Mouse (Mus musculus): ENCODE measurements around the gene Crlf3.
A peak's percentile ranks its signal among the peaks of the same experiment; 100 is the strongest.
"Not testable (repeated sequence)": the region's sequence is repeated elsewhere in the genome, so short reads cannot be mapped to it uniquely, and the experiment has no call there.

Crlf3 gene

DNA sequence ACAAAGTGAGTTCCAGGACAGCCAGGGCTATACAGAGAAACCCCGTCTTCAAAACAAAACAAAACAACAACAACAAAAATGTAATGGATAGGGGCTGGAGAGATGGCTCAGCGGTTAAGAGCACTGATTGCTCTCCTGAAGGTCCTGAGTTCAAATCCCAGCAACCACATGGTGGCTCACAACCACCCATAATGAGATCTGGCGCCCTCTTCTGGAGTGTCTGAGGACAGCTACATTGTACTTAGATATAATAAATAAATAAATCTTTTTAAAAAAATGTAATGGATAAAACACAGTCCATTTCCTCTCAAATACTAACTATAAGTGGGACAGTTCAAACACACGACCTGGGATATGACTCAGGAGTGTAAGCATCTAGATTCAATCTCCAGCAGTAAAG lies 14.4 kb downstream of the Crlf3 start:
- not testable (repeated sequence) for DNase-seq (ENCODE audit: low spot score)

DNA sequence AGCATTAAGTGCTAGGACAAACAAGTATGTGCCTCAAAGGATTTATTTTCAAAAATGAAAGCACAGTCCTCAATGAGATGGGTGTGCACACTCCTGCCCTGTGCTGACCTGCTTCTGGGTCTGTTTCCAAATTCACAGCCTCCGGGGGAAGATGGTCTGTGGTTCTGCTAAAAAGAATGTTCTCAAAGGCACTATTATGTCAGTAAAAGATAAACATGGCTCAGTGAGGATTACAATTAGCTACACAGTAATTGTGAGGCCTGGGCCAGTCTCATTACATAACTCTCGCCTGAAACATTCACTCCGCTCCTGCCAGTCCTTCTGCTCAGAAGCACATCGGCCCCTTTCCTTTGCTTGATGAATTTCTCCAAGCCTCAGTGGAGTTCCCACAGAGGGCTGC lies 18.6 kb downstream of the Crlf3 start:
- DNase-seq (ENCODE audit: low spot score) = peak; percentile 61

DNA sequence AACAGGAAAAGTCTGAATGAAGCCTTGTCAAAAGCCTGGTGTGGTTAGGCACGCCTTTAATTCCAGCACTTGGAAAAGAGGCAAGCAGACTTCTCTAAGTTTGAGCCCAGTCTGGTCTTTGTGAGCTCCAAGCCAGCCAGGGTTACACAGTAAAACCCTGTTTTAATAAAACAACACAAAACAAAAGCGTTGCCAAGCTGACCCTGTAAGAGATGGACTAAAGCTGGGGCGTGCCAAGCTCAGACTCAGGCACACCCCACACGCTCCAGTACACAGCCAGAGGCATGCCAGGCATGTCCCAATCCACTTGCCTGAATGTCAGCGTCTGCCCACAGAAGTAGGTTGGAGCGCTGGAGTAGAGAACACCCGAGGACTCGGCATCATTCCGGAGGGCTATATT lies 24.6 kb downstream of the Crlf3 start:
- peak; percentile 69 for DNase-seq (ENCODE audit: low spot score)

DNA sequence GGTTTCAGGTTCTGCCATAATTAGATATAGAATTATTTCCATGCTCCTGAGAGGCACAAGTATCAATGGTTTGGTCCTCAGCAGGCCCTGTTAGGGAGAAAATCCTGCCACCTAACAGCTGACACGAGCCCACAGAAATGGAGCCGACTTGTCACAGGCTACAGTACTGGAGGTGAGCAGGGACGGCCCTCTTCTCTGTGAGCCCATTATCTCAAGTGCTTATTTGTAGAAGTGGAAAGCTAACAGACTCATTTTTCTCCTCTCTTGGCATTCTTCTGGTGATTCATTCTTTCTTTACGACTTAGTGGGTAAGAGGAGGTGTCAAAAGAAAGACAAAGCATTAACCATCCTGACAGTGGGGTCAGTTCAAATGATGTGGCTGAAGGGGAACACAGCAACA lies 26.1 kb downstream of the Crlf3 start:
- peak; percentile 47 for DNase-seq (ENCODE audit: low spot score)

DNA sequence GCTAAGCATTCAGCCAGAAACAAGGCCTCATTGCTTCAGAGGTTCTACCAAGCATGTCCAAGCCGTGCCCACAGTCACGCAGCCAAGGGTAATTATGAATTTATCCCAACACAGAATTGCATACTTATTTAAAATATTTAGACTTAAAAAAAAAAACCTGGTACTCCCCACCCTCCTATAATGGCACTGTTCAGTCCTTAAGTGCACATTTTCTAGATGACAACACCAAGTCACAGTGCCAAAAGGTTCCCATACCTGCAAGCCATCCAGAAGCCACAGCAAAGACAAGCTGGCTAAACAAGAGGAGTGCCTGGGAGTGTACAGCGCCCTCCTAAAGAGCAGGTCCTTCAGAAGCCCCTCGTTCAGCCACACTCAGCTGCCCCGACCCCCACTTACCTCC lies 27.6 kb downstream of the Crlf3 start:
- DNase-seq (ENCODE audit: low spot score) = peak; percentile 57

DNA sequence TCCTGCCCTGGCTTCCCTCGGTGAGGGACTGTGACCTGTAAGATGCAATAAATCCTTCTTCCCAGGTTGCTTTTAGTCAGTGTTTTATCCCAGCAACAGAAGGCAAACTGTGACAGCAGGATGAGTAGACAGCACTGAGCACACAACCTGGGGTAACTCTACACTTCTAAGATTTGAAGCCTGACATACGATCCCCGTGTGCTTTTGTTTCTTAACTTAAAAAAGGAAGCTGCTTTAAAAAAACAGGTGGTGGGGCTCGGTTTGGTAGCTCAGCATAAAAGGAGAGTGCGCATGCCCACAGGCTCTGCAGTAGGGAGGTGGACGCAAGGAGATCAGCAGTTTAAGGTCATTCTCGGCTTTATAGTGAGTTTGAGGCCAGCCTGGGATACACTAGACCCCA lies 28.3 kb downstream of the Crlf3 start:
- no peak for DNase-seq (ENCODE audit: low spot score)

DNA sequence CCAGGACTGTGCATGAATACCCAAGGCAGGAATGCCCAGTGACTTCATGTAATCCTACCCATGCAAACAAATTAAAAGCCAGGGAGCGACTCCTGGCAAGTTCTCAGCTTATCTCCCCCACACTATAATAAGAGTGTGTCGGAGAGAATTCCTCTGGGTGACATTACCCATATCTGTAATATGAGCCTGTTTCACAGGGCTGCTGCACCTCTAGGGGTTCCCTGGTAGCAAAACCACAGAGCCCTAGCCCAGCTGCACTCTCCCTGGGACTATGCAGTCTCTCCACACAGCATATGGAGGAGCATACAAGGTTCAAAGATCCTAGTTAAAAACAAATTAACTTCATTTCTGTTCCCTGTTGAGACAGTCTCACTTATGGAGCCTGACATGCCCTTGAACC lies 30.7 kb downstream of the Crlf3 start:
- DNase-seq (ENCODE audit: low spot score) = no peak

DNA sequence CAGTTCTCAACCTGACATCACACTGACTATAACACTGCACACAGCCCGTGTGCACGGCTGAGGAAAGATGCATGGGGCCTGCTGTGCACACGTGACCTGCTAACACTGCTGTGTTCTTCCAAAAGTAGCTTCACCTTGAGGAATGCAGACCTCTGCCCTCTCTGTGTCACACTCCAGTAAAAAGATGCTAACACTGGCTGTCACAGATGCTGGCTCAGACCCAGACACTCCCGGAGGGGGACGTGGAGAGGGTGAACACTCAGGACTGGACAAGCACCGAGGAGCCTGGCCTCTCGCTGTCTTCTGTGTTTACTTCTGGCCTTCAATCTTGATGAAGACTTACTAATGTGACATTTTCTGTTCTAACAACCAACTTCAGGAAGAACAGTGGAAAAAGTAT lies 33.9 kb downstream of the Crlf3 start:
- no peak for DNase-seq (ENCODE audit: low spot score)

DNA sequence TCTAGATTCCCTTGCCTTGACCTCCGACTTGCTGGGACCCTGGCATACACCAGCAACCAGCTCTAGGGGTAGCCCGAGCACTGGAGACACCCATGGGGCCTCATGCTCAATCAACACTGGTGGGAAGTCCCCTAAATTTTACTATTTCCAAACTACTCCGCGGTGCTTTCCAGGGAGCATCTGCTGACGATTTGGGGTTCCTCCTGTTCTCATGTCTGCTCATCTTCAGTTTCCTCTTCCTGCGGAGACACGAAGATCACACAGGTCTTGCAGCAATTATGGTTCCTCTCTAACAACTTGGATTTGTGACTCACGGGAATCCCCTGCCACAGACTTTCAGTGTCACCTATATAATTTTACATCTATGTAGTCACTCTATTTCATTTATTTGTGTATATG lies 37.4 kb downstream of the Crlf3 start:
- DNase-seq (ENCODE audit: low spot score) = no peak

DNA sequence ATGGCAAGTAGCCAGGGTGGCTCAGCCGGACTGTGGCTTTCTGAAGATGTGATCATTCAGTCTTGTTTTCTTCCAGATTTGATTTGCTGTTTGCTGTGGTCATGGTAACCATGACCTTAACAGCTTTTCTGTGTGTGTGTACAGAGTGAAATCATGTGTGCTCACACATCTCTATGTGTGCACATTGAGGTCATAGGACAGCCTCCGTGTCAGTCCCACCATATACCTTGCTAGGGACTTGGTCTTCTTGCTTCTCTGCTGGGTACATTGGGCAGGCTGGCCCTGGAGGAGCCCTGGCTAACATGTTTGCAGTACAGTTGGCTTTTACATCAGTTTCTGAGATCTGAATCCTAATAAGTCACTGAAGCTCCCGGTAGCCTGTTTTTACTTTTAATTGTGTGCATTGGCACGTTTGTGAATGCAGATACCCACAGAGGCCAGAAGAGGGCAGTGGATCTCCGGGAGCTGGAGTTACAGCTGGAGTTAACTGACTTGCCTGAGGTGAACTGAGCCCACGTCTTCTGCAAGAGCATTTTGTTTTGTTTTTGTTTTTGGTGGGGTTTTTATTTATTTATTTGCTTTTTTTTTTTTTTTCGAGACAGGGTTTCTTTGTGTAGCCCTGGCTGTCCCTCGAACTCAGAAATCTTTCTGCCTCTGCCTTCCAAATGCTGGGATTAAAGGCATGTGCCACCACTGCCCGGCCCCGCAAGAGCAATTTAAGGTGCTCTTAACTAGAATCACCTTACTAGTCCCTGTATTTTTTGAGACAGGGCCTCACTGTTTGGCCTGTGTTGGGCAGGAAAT lies 38.0 kb downstream of the Crlf3 start:
- peak; percentile 73 for DNase-seq (ENCODE audit: low spot score)

DNA sequence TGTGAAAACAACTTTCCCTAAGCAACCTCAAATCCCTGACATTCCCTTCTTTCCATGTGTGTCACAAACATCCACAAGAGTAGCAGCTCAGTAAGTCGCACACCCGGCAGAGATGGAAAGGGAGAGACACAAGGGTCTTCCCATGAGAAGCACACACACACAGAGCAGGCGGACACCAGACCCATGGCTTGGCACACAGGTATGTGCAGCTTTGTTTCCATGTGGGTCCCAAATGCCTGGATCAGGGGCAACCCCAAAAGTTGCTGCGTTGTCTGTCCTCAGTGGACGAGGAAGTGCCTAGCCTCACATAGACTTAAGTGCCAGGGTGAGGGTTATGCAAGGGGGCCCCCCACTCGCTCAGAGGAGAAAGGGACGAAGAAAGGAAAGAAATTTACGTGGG lies 43.3 kb downstream of the Crlf3 start:
- no peak for DNase-seq (ENCODE audit: low spot score)

DNA sequence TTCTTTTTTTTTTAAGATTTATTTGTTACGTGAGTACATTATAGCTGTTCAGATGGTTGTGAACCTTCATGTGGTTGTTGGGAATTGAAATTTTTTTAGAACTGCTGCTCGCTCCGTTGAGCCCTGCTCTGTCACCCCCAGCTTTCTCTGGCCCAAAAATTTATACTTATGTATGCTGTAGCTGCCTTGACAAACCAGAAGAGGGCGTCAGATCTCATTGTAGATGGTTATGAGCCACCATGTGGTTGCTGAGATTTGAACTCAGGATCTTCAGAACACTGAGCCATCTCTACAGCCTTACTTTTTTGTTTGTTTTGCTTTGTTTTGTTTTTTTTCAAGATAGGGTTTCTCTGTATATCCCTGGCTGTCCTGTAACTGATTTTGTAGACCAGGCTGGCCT lies 59.5 kb downstream of the Crlf3 start:
- no peak for DNase-seq (ENCODE audit: low spot score)

DNA sequence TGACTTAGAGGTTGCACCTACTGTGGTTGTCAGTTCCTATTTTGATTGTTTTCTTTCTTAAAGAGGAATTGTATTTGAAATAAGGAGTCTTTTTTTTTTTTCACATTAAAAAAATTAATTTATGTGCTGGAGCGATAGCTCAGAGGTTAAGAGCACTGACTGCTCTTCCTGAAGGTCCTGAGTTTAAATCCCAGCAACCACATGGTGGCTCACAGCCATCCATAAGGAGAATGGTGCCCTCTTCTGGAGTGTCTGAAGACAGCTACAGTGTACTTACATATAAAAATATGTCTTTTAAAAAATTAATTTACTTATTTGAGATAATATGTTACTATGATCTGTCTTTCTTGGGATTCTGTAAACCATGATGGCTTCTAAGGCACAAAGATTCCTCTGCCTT lies 61.0 kb downstream of the Crlf3 start:
- no peak for DNase-seq (ENCODE audit: low spot score)

DNA sequence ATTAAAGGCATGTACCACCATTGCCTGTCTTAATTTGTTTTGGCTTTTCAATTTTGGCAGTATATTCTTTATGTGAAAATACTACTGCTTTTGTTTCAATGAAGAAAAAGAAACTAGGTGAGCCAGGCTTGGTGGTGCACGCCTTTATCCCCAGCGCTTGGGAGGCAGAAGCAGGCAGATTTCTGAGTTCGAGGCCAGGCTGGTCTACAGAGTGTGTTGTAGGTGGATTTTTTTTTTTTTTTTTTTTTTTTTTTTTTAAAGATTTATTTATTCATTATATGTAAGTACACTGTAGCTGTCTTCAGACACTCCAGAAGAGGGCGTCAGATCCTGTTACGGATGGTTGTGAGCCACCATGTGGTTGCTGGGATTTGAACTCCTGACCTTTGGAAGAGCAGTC lies 64.3 kb downstream of the Crlf3 start:
- DNase-seq (ENCODE audit: low spot score) = not testable (repeated sequence)

Data from lung, postnatal 25 days (tissue).